Mouse (Mus musculus) spleen, adult 2 months (tissue): ENCODE measurements at regions not wholly inside any gene's neighbourhood (a gene's known extent, or its start where the extent isn't known, plus 50 kb on each side); places are given as distances from the start of the nearest gene placed in this dataset.

Source experiments
- DNase-seq, 2 experiments: peaks; one replicate each; pipeline versions ENCODE4 v3.0.0 to v3.0.0-alpha.2; 2012 to 2021; ENCODE audit warnings: low spot score in 2 of 2, low read depth in 1 of 2
- H3K27ac ChIP-seq: fragments of 200-500 bp; 2 replicates; pipeline ENCODE4 v1.5.1; 2012; ENCODE audit warnings: low read length, inconsistent platforms; ENCODE audit not compliant: insufficient read depth
- H3K27me3 ChIP-seq: fragments of 200-500 bp; 2 replicates; pipeline ENCODE4 v1.6.1; 2012; ENCODE audit warnings: mild to moderate bottlenecking, moderate library complexity, low read length, inconsistent platforms; ENCODE audit not compliant: control insufficient read depth, insufficient read depth
- H3K36me3 ChIP-seq: fragments of 200-500 bp; 2 replicates; pipeline ENCODE4 v1.6.1; 2012; ENCODE audit warnings: mild to moderate bottlenecking, low read length, inconsistent platforms; ENCODE audit not compliant: control insufficient read depth, insufficient read depth
- H3K4me1 ChIP-seq: fragments of 200-500 bp; 2 replicates; pipeline ENCODE4 v1.6.1; 2011; ENCODE audit warnings: inconsistent platforms; ENCODE audit not compliant: control insufficient read depth, insufficient read depth, insufficient read length
- H3K4me3 ChIP-seq: fragments of 200-500 bp; 2 replicates; pipeline ENCODE4 v1.5.1; 2011; ENCODE audit warnings: mild to moderate bottlenecking, inconsistent platforms; ENCODE audit not compliant: insufficient read depth, insufficient read length; ENCODE audit errors: extremely low read depth
- CTCF ChIP-seq: fragments of 200-500 bp; IDR thresholded peaks from 2 replicates; pipeline ENCODE4 v1.5.1; 2011; ENCODE audit warnings: mild to moderate bottlenecking, inconsistent platforms; ENCODE audit not compliant: insufficient read depth, insufficient read length, insufficient replicate concordance; ENCODE audit errors: extremely low read depth
- POLR2A ChIP-seq: fragments of 200-500 bp; IDR thresholded peaks from 2 replicates; pipeline ENCODE4 v1.6.1; 2011; ENCODE audit warnings: low read depth, low read length, inconsistent platforms
- WGBS: fragments of 180-500 bp; shearing (Covaris S2); methylation state at CpG from one replicate; pipeline ENCODE4 v1.1.7; 2018; 5-methylcytosine and 5-hydroxymethylcytosine counted together

- Histone ChIP-seq H3K4me3 (no peak overlapping the region), H3K27ac (peak overlapping the region; percentile 14; the same call in 1 of the 2 replicates), H3K4me1 (peaks cover 7% of the 10 kb centered on the region; the same call in 1 of the 2 replicates), H3K36me3 (no peaks in the 10 kb centered on the region), H3K27me3 (no peaks in the 10 kb centered on the region)
- TF ChIP-seq POLR2A (no peak), CTCF (no peak)
- no peak for DNase-seq
- 55% methylated on average over 10 of the region's 10 CpGs for WGBS
Observed at GRCm38 (mm10) chr12:25203371-25204067, 106.6 kb upstream of the Id2 start.

DNA sequence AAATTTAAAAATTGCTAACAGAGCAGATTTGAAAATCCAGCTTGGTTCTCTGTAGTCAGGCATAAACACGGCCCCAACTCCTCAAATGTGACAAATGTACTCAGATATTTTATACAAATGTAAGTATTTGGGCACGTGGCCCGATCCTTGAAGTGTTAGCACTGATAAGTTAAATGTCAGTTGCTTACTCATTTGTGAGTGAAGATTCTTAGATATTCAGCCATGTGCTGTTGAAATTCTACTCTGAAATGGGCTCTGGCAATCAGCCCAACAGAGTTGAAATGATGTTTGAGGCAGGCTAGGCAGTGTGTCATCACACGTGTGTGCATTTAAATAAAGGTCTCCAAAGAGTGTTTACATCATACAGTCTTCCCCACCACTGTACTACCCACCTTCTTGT, 103.2 kb upstream of the Id2 start:
- no peaks in the 10 kb centered on the region for H3K4me1 ChIP-seq
- no peak for TF ChIP-seq POLR2A
- no peaks in the 10 kb centered on the region for H3K36me3 ChIP-seq
- H3K27me3 ChIP-seq: no peaks in the 10 kb centered on the region
- H3K4me3 ChIP-seq: no peak overlapping the region
- WGBS: 87% methylated on average over 4 of the region's 4 CpGs
- DNase-seq: no peak
- H3K27ac ChIP-seq: no peak overlapping the region

DNA sequence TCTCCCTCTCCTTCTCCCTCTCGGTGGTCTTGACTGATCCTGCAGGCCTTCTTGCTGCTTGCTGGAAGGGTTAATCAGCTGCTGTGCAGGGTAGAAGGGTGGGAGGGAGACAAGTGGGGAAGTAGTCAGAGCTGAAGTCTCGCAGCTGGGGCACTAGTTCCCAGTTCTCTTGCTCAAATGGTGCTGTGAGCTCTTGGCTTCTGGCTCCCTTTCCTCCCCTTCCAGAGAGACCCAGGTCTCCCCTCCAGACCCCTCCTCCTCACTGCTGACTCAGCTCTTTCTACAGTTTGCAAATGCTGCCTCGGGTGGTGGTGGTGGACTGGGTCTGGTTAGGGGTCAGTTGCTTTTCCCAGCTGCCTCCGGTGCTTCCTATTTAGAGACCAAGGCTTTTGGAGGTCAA, 100.8 kb upstream of the Id2 start:
- no peaks in the 10 kb centered on the region for H3K4me1 ChIP-seq
- TF ChIP-seq POLR2A: no peak
- TF ChIP-seq CTCF: no peak
- H3K27ac ChIP-seq: no peak overlapping the region
- WGBS: 37% methylated on average over 3 of the region's 4 CpGs
- no peaks in the 10 kb centered on the region for H3K36me3 ChIP-seq
- H3K4me3 ChIP-seq: no peak overlapping the region
- no peak for DNase-seq
- H3K27me3 ChIP-seq: no peaks in the 10 kb centered on the region

GRCm38 (mm10) chr12:25196022-25196421, 99.1 kb upstream of the Id2 start:
- no peak for DNase-seq
- TF ChIP-seq POLR2A (no peak), CTCF (no peak)
- 94% methylated on average over 4 of the region's 4 CpGs for WGBS
- Histone ChIP-seq H3K4me1 (no peaks in the 10 kb centered on the region), H3K27ac (no peak overlapping the region), H3K27me3 (no peaks in the 10 kb centered on the region), H3K36me3 (no peaks in the 10 kb centered on the region), H3K4me3 (no peak overlapping the region)

GRCm38 (mm10) chr12:25192216-25192615, 95.3 kb upstream of the Id2 start:
- H3K4me1 ChIP-seq: peaks cover 24% of the 10 kb centered on the region
- no peak for TF ChIP-seq CTCF
- no peak for TF ChIP-seq POLR2A
- no peak overlapping the region for H3K27ac ChIP-seq
- 56% methylated on average over 6 of the region's 6 CpGs for whole genome bisulfite sequencing
- no peak for DNase-seq
- no peaks in the 10 kb centered on the region for H3K36me3 ChIP-seq
- H3K27me3 ChIP-seq: no peaks in the 10 kb centered on the region
- no peak overlapping the region for H3K4me3 ChIP-seq

GRCm38 (mm10) chr12:25190360-25190759, 93.4 kb upstream of the Id2 start:
- Histone ChIP-seq H3K4me1 (peaks cover 24% of the 10 kb centered on the region), H3K36me3 (no peaks in the 10 kb centered on the region), H3K27ac (peak overlapping the region; percentile 46), H3K27me3 (no peaks in the 10 kb centered on the region), H3K4me3 (no peak overlapping the region)
- TF ChIP-seq POLR2A (no peak), CTCF (no peak)
- DNase-seq: no peak
- WGBS: 8% methylated on average over 6 of the region's 6 CpGs

DNA sequence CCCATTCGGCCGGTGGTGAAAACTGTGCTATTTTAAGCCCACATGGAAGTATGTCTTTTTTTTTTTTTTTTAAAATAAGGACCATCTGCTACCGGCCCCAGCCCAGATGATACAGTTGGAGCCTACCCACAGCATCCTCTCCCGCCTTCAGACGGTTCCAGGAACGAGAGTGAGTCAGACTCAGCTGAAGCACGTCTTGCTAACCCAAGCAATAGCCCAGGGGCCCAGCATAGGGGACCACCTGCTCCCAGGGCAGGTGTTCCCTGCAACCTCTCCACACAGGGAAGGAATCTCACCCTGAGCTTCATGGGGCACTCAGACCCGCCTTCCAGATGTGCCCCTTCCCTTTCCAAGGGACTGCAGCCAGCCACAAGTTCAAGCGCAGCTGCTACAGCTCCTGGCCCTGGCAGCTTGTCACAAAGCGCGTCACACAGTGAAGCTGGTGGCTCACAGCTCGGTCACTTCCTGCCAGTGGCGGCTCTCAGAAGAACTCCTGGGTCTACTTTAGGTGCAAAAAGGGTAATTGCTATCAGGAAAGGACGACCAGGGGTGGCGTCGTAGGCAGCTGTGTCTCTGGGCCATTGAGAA, 92.3 kb upstream of the Id2 start:
- peaks cover 24% of the 10 kb centered on the region for H3K4me1 ChIP-seq
- peak overlapping the region; percentile 46 for H3K27ac ChIP-seq
- no peaks in the 10 kb centered on the region for H3K36me3 ChIP-seq
- no peaks in the 10 kb centered on the region for H3K27me3 ChIP-seq
- DNase-seq: peak; percentile 33 to 47
- H3K4me3 ChIP-seq: peak overlapping the region; percentile 15; the same call in 1 of the 2 replicates
- 11% methylated on average over 16 of the region's 16 CpGs for WGBS
- TF ChIP-seq POLR2A (no peak), CTCF (no peak)
